Comparison of ENCODE assay signal across 22 mouse cellular contexts in the genomic region with DNA sequence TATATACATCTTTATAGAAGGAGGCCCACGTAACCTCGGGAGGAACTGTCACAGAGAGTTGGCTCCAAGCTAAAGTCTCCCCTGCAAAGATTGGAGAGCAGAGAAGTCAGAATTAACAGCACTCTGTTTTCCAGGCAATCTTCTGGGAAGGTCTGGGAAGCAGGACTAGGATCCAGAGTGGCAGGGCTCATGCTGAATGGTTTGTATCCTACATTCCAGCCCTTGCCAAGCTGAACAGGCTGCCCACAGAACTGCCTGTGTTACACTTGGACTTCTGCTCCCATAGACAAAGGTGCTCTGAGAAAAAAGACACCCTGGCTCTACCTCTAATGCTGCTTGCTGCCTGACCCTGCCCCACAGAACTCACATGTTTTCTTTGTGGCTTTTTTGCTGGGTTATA.
A peak's percentile ranks its signal among the peaks of the same experiment; 100 is the strongest.
DNase-seq lines count a peak whose midpoint lies in the region; ATAC-seq and TF ChIP-seq lines count a peak whose summit lies in the region.
"Had no signal": no experiment of that assay in that cellular context is flagged by ENCODE, and none has a peak within 500 bp of the region (broad histone marks: within the 10 kb centered on the region; RNA-seq: fewer than 3 reads in every experiment).

No protein-coding gene starts in this region.

- no peak for TF ChIP-seq EP300 in stomach, postnatal 0 days (optimal IDR thresholded peaks at IDR 0.05)

- no peaks in the 10 kb centered on the region for H3K36me3 ChIP-seq in intestine, embryonic 14.5 days (ENCODE audit: control insufficient read depth, insufficient read depth, low read length)
- H3K36me3 ChIP-seq in intestine, postnatal 0 days (ENCODE audit: control insufficient read depth, insufficient read depth), result no peaks in the 10 kb centered on the region
- H3K36me3 ChIP-seq in liver, embryonic 12.5 days, result no peaks in the 10 kb centered on the region
- no peaks in the 10 kb centered on the region for H3K36me3 ChIP-seq in liver, embryonic 11.5 days (ENCODE audit: control insufficient read depth, insufficient read depth, low read length)
- no peaks in the 10 kb centered on the region for H3K36me3 ChIP-seq in limb, embryonic 11.5 days (ENCODE audit: control insufficient read depth, insufficient read depth, low read length)
- H3K36me3 ChIP-seq in stomach, postnatal 0 days (ENCODE audit: control insufficient read depth, insufficient read depth, low read length), result no peaks in the 10 kb centered on the region
- H3K36me3 ChIP-seq: forebrain, embryonic 15.5 days; heart, embryonic 12.5 days; hindbrain, embryonic 10.5 days; limb, embryonic 13.5 days had no signal

- WGBS in intestine, embryonic 14.5 days, result 67% methylated on average over 2 of the region's 2 CpGs
- WGBS in intestine, postnatal 0 days, result 81% methylated on average over 2 of the region's 2 CpGs
- WGBS in liver, embryonic 12.5 days (ENCODE audit: insufficient replicate concordance), result 77% methylated on average over 2 of the region's 2 CpGs
- WGBS in liver, embryonic 11.5 days, result 83% methylated on average over 2 of the region's 2 CpGs
- WGBS in limb, embryonic 11.5 days, result 70% methylated on average over 2 of the region's 2 CpGs
- 79% methylated on average over 2 of the region's 2 CpGs for WGBS in stomach, postnatal 0 days

- no peak overlapping the region for H3K4me3 ChIP-seq in intestine, embryonic 14.5 days (ENCODE audit: low read depth, low read length)
- H3K4me3 ChIP-seq in intestine, postnatal 0 days (ENCODE audit: low read depth, low read length), result no peak overlapping the region
- no peak overlapping the region for H3K4me3 ChIP-seq in liver, embryonic 12.5 days
- H3K4me3 ChIP-seq in liver, embryonic 11.5 days (ENCODE audit: low read depth, low read length), result no peak overlapping the region
- H3K4me3 ChIP-seq in limb, embryonic 11.5 days (ENCODE audit: low read depth, low read length), result no peak overlapping the region
- no peak overlapping the region for H3K4me3 ChIP-seq in stomach, postnatal 0 days (ENCODE audit: low read depth, low read length)
- H3K4me3 ChIP-seq: forebrain, embryonic 15.5 days; heart, embryonic 12.5 days; hindbrain, embryonic 10.5 days; limb, embryonic 13.5 days had no signal

- peak overlapping the region; percentile 67 for H3K27ac ChIP-seq in intestine, embryonic 14.5 days (ENCODE audit: low read depth)
- H3K27ac ChIP-seq in intestine, postnatal 0 days (ENCODE audit: low read depth, low read length), result no peak overlapping the region
- H3K27ac ChIP-seq in liver, embryonic 12.5 days, result 0 out of 2 replicates have a peak overlapping the region, but pooled peaks have one; percentile 3
- H3K27ac ChIP-seq in liver, embryonic 11.5 days (ENCODE audit: low read depth, low read length), result no peak overlapping the region
- no peak overlapping the region for H3K27ac ChIP-seq in limb, embryonic 11.5 days (replicated peaks; ENCODE audit: low read depth, low read length)
- H3K27ac ChIP-seq in stomach, postnatal 0 days (replicated peaks), result peak overlapping the region; percentile 40; the same call in 1 of the 2 replicates
- H3K27ac ChIP-seq: forebrain, embryonic 15.5 days; limb, embryonic 13.5 days had no signal

- DNase-seq in intestine, embryonic 14.5 days (ENCODE audit: low spot score), result no peak
- no peak for DNase-seq in liver, embryonic 11.5 days (ENCODE audit: low spot score)
- DNase-seq in limb, embryonic 11.5 days (ENCODE audit: low spot score), result no peak
- no peak for DNase-seq in stomach, postnatal 0 days (ENCODE audit: low spot score)
- DNase-seq in urinary bladder, adult 2 months (ENCODE audit: low spot score), result no peak
- no peak for DNase-seq in Muller cell, postnatal 12 days (ENCODE audit: inconsistent ontology term)
- DNase-seq: adrenal gland, postnatal 25 days; cerebellum, adult 8-10 months; gastrocnemius, postnatal 10 days; heart, postnatal 10 days; lung, adult 18-20 months; lung, postnatal 14 days; right cerebral cortex, postnatal 14 days; spleen, adult 18-20 months had no signal

- H3K4me1 ChIP-seq in intestine, embryonic 14.5 days (replicated peaks; ENCODE audit: control insufficient read depth, insufficient read depth, low read length), result peaks cover 25% of the 10 kb centered on the region
- H3K4me1 ChIP-seq in intestine, postnatal 0 days (replicated peaks; ENCODE audit: control insufficient read depth, insufficient read depth, low read length), result no peaks in the 10 kb centered on the region
- H3K4me1 ChIP-seq in liver, embryonic 12.5 days, result no peaks in the 10 kb centered on the region; the same call in 1 of the 2 replicates
- H3K4me1 ChIP-seq in liver, embryonic 11.5 days (replicated peaks; ENCODE audit: control insufficient read depth, insufficient read depth, low read length), result no peaks in the 10 kb centered on the region; the same call in 1 of the 2 replicates
- peaks cover 16% of the 10 kb centered on the region for H3K4me1 ChIP-seq in limb, embryonic 11.5 days (ENCODE audit: control insufficient read depth, insufficient read depth, low read length)
- no peaks in the 10 kb centered on the region for H3K4me1 ChIP-seq in stomach, postnatal 0 days (replicated peaks; ENCODE audit: control insufficient read depth, insufficient read depth)
- H3K4me1 ChIP-seq: forebrain, embryonic 15.5 days; heart, embryonic 12.5 days had no signal

- no peak for ATAC-seq in intestine, embryonic 14.5 days (replicated peaks; ENCODE audit: low FRiP score, low TSS enrichment, low read depth)
- no peak for ATAC-seq in intestine, postnatal 0 days
- ATAC-seq in liver, embryonic 12.5 days, result no peak
- ATAC-seq in liver, embryonic 11.5 days (replicated peaks; ENCODE audit: low FRiP score), result no peak
- no peak for ATAC-seq in limb, embryonic 11.5 days (ENCODE audit: insufficient number of reproducible peaks, low FRiP score, low TSS enrichment, low read depth)
- no peak for ATAC-seq in stomach, postnatal 0 days (ENCODE audit: low FRiP score, low TSS enrichment)
- ATAC-seq: CD4-positive, CD25-positive, alpha-beta regulatory T cell, adult 4 months; forebrain, embryonic 15.5 days; hindbrain, embryonic 16.5 days had no signal

- no peaks in the 10 kb centered on the region for H3K27me3 ChIP-seq in intestine, embryonic 14.5 days (replicated peaks; ENCODE audit: control insufficient read depth, insufficient read depth, low read length)
- no peaks in the 10 kb centered on the region for H3K27me3 ChIP-seq in intestine, postnatal 0 days (replicated peaks; ENCODE audit: control insufficient read depth, insufficient read depth, low read length)
- H3K27me3 ChIP-seq in liver, embryonic 12.5 days (replicated peaks), result no peaks in the 10 kb centered on the region
- no peaks in the 10 kb centered on the region for H3K27me3 ChIP-seq in liver, embryonic 11.5 days (replicated peaks; ENCODE audit: control insufficient read depth, insufficient read depth, low read length)
- no peaks in the 10 kb centered on the region for H3K27me3 ChIP-seq in limb, embryonic 11.5 days (ENCODE audit: control insufficient read depth, insufficient read depth, low read length)
- H3K27me3 ChIP-seq in stomach, postnatal 0 days (ENCODE audit: control insufficient read depth, insufficient read depth, low read length), result no peaks in the 10 kb centered on the region
- H3K27me3 ChIP-seq: forebrain, embryonic 15.5 days; limb, embryonic 13.5 days had no signal

- no peak overlapping the region for H3K9ac ChIP-seq in intestine, embryonic 14.5 days (ENCODE audit: low read length)
- H3K9ac ChIP-seq in intestine, postnatal 0 days (ENCODE audit: low read depth, low read length), result no peak overlapping the region
- no peak overlapping the region for H3K9ac ChIP-seq in liver, embryonic 12.5 days
- no peak overlapping the region for H3K9ac ChIP-seq in liver, embryonic 11.5 days (ENCODE audit: low read depth, low read length)
- peak overlapping the region; percentile 36 for H3K9ac ChIP-seq in limb, embryonic 11.5 days (ENCODE audit: low read length)
- no peak overlapping the region for H3K9ac ChIP-seq in stomach, postnatal 0 days (ENCODE audit: low read length)
- H3K9ac ChIP-seq: forebrain, embryonic 15.5 days; heart, embryonic 12.5 days; limb, embryonic 13.5 days had no signal

- no peak for TF ChIP-seq CTCF in intestine, postnatal 0 days (IDR thresholded peaks at IDR 0.05; ENCODE audit: low read depth)
- TF ChIP-seq CTCF in stomach, postnatal 0 days (IDR thresholded peaks at IDR 0.05; ENCODE audit: low read depth), result no peak

- no peaks in the 10 kb centered on the region; the same call in 1 of the 2 replicates for H3K9me3 ChIP-seq in intestine, embryonic 14.5 days (ENCODE audit: control insufficient read depth, low read length)
- H3K9me3 ChIP-seq in intestine, postnatal 0 days (ENCODE audit: control insufficient read depth), result no peaks in the 10 kb centered on the region
- no peaks in the 10 kb centered on the region for H3K9me3 ChIP-seq in liver, embryonic 12.5 days (replicated peaks)
- H3K9me3 ChIP-seq in liver, embryonic 11.5 days (ENCODE audit: control insufficient read depth, low read length), result peaks cover 2% of the 10 kb centered on the region; the same call in 1 of the 2 replicates
- no peaks in the 10 kb centered on the region; the same call in 1 of the 2 replicates for H3K9me3 ChIP-seq in limb, embryonic 11.5 days (ENCODE audit: control insufficient read depth, low read length)
- no peaks in the 10 kb centered on the region for H3K9me3 ChIP-seq in stomach, postnatal 0 days (ENCODE audit: control insufficient read depth, low read length)
- H3K9me3 ChIP-seq: forebrain, embryonic 15.5 days; hindbrain, embryonic 10.5 days had no signal

- no peak overlapping the region for H3K4me2 ChIP-seq in intestine, embryonic 14.5 days (ENCODE audit: low read length)
- no peak overlapping the region for H3K4me2 ChIP-seq in intestine, postnatal 0 days (replicated peaks; ENCODE audit: low read depth)
- H3K4me2 ChIP-seq in liver, embryonic 12.5 days, result no peak overlapping the region
- no peak overlapping the region for H3K4me2 ChIP-seq in liver, embryonic 11.5 days
- H3K4me2 ChIP-seq in limb, embryonic 11.5 days (ENCODE audit: low read depth, severe bottlenecking), result no peak overlapping the region
- H3K4me2 ChIP-seq in stomach, postnatal 0 days (replicated peaks; ENCODE audit: low read depth), result no peak overlapping the region
- H3K4me2 ChIP-seq: forebrain, embryonic 15.5 days; heart, embryonic 12.5 days had no signal

Comparison
In these comparisons a context has a peak if more than half of its experiments do, and no peak if none do; other contexts are left out.
1. H3K27ac ChIP-seq: peak in intestine, embryonic 14.5 days (single experiment), liver, embryonic 12.5 days (single experiment) and stomach, postnatal 0 days (single experiment); none in intestine, postnatal 0 days (single experiment), liver, embryonic 11.5 days (single experiment) and limb, embryonic 11.5 days (single experiment).